Mouse (Mus musculus) stomach, embryonic 14.5 days (tissue): ENCODE data around the gene Myl12a. TPM values are rescaled to one million over a fixed set of nuclear protein-coding genes. Genes with fewer than 3 reads are reported as not detected.
A peak's percentile ranks its signal among the peaks of the same experiment; 100 is the strongest.

Experiments used
- ATAC-seq: fragments of 200-750 bp; cut with Nextera tagmentation; 2 replicates; pipeline ENCODE4 v1.8.0; 2017; ENCODE audit warnings: low read depth, moderate TSS enrichment; ENCODE audit not compliant: insufficient number of reproducible peaks, insufficient read depth, low FRiP score
- H3K27ac ChIP-seq: fragments of 300-500 bp; sonication (generic); 2 replicates; pipeline ENCODE4 v1.5.1; 2014; ENCODE audit warnings: mild to moderate bottlenecking, low read length, moderate library complexity, mixed read lengths
- H3K27me3 ChIP-seq: fragments of 300-500 bp; sonication (generic); 2 replicates; pipeline ENCODE4 v1.6.1; 2014; ENCODE audit warnings: low read length, control low read depth, mixed read lengths; ENCODE audit not compliant: control insufficient read depth, insufficient read depth
- H3K36me3 ChIP-seq: fragments of 300-500 bp; sonication (generic); 2 replicates; pipeline ENCODE4 v1.6.1; 2014; ENCODE audit warnings: mild to moderate bottlenecking, control low read depth, low read length, moderate library complexity, mixed read lengths; ENCODE audit not compliant: control insufficient read depth, insufficient read depth
- H3K4me1 ChIP-seq: fragments of 300-500 bp; sonication (generic); 2 replicates; pipeline ENCODE4 v1.6.1; 2014; ENCODE audit warnings: low read length, control low read depth, mixed read lengths; ENCODE audit not compliant: control insufficient read depth, insufficient read depth
- H3K4me2 ChIP-seq: fragments of 300-500 bp; sonication (generic); replicated peaks from 2 replicates; pipeline ENCODE4 v1.6.1; 2014; ENCODE audit warnings: low read depth, low read length, control low read depth
- H3K4me3 ChIP-seq: fragments of 300-500 bp; sonication (generic); 2 replicates; pipeline ENCODE4 v1.5.1; 2014; ENCODE audit warnings: low read depth, low read length, control low read depth
- H3K9ac ChIP-seq: fragments of 300-500 bp; sonication (generic); replicated peaks from 2 replicates; pipeline ENCODE4 v1.6.1; 2014; ENCODE audit warnings: low read depth, mild to moderate bottlenecking, control low read depth, low read length, moderate library complexity, mixed read lengths
- H3K9me3 ChIP-seq: fragments of 300-500 bp; sonication (generic); 2 replicates; pipeline ENCODE4 v1.6.1; 2016; ENCODE audit warnings: low read depth, low read length, control low read depth; ENCODE audit not compliant: control insufficient read depth
- WGBS: fragments of 180-500 bp; shearing (Covaris S2); extraction: QIAGEN DNeasy Blood & Tissue Kit; methylation state at CpG from one replicate; pipeline ENCODE4 v1.1.7; 2014; 5-methylcytosine and 5-hydroxymethylcytosine counted together
- polyA plus RNA-seq: library from polyadenylated mRNA; unstranded; fragments of >200 nt; fragmentation: Nextera tagmentation; extraction: Ambion mirVana; gene quantifications from 2 replicates; pipeline ENCODE4 v1.2.1, GENCODE M21; 2014

Myl12a gene
- 569 and 588 TPM in 2 replicates for polyA plus RNA-seq

DNA sequence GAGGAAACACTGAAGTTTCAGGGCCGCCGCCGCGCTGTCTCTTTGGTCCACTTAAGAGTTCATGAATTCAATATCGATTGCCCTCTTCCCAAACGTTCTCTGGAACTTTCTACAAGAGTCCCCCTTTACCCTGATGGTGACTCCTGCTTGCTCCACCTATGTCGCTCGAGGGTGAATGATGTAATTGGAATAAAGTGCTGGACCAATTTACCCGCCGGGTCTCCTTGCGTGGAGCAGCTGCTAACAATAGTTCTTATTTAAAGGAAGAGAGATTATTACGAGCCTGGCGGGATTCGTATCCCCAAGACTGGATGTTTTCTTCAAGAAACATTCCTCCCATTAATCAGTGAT is at the start of gene Myl12a:
TSS of gene Myl12a (minus strand) at position 135 of the 351 bp plus-strand sequence.
- 3% methylated on average over 14 of the region's 14 CpGs for WGBS
- H3K4me3 ChIP-seq: peak within 1 kb of the TSS; percentile 60
- H3K27ac ChIP-seq: peak within 1 kb of the TSS; percentile 100
- H3K9me3 ChIP-seq: no peaks in the 10 kb centered on the region
- H3K27me3 ChIP-seq: no peaks in the 10 kb centered on the region
- peak within 1 kb of the TSS; percentile 74 for H3K4me2 ChIP-seq
- H3K9ac ChIP-seq: peak within 1 kb of the TSS; percentile 83
- ATAC-seq: peak; percentile 37; the same call in 1 of the 2 replicates
- peaks cover 3% of the 10 kb centered on the region; the same call in 1 of the 2 replicates for H3K36me3 ChIP-seq
- H3K4me1 ChIP-seq: peaks cover 27% of the 10 kb centered on the region

DNA sequence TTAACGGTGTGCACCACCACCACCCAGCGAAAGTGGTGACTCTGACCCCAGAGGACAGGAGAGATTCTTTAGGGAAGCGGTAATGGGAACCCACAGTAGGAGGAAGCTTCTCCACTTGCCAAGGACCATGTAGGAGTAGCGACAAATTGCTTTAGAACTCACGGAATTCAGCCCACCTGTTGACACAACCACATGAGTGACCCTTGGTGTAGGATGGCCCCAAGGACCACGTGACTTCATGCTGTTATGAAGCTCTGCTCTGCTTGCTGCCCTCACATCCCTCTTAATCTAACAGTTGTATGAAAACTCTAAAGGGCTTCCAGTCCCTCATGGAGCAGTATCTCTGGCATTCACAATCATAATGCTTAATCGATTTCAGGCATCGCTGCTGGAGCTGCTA is 46.6 kb upstream of the Myl12a start:
- Histone ChIP-seq H3K4me2 (no peak overlapping the region), H3K9me3 (no peaks in the 10 kb centered on the region), H3K4me1 (no peaks in the 10 kb centered on the region), H3K36me3 (no peaks in the 10 kb centered on the region), H3K27ac (no peak overlapping the region), H3K9ac (no peak overlapping the region), H3K4me3 (no peak overlapping the region), H3K27me3 (no peaks in the 10 kb centered on the region)
- WGBS: 89% methylated on average over 8 of the region's 8 CpGs
- no peak for ATAC-seq

DNA sequence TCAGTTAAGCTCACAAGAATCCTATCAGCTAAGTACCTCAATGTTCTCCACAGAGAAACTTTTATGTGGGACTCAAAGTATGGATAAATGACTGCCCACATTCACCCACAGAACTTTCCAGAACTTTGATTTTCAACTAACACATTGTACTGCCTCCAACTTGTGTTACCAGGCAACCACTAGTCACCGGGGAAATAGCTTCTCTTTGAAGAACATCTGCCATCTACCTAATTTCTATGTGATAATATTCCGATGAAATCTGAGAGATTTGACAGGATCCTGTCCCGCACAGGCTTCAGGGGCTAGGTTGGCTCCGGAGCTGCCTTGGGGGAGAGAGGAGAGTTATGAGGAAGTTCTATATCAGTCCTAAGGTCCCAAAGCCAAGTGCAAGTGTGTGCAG is 44.2 kb upstream of the Myl12a start:
- Histone ChIP-seq H3K27me3 (no peaks in the 10 kb centered on the region), H3K4me2 (no peak overlapping the region), H3K9me3 (no peaks in the 10 kb centered on the region), H3K4me3 (no peak overlapping the region), H3K4me1 (no peaks in the 10 kb centered on the region), H3K9ac (no peak overlapping the region), H3K36me3 (no peaks in the 10 kb centered on the region), H3K27ac (no peak overlapping the region)
- ATAC-seq: no peak
- 94% methylated on average over 4 of the region's 4 CpGs for WGBS

DNA sequence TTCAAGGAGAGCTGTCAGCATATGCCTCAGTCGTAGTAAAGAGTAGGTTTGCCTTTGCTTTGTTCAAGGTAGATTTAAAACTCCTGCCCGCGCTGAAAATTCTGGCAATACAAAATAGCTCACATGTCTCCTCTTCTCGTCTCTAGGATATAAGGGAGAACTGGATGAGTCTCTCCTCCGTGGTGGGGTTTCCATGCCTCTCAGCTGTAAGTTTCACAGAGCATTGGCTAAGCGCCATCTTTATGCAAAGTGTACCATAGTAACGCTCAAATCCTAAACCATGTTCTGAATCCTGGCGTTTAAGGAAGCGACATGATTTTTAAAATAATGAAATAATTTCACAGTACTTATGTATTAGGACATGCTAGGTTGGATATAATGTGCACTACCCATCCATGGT is 42.9 kb upstream of the Myl12a start:
- no peak overlapping the region for H3K9ac ChIP-seq
- H3K4me2 ChIP-seq: no peak overlapping the region
- no peaks in the 10 kb centered on the region for H3K36me3 ChIP-seq
- no peak for ATAC-seq
- no peaks in the 10 kb centered on the region for H3K9me3 ChIP-seq
- H3K27ac ChIP-seq: no peak overlapping the region
- 75% methylated on average over 9 of the region's 9 CpGs for WGBS
- no peak overlapping the region for H3K4me3 ChIP-seq
- H3K27me3 ChIP-seq: no peaks in the 10 kb centered on the region
- H3K4me1 ChIP-seq: no peaks in the 10 kb centered on the region

DNA sequence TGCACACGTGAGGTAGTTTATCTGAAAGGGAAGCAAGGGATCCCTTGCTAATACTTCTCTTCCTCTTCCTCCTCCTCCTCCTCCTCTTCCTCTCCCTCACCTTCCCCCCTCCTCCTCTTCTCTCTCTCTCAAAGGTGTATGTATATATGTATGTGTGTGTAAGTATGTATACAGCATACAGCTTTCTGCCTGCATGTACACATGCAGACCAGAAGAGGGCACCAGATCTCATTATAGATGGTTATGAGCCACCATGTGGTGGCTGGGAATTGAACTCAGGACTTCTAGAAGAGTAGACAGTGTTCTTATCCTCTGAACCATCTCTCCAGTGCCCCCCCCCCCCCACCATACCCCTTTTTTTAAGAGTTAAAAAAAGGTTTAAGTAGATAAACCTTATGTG is 40.0 kb upstream of the Myl12a start:
- H3K4me2 ChIP-seq: no peak overlapping the region
- H3K9ac ChIP-seq: no peak overlapping the region
- H3K27me3 ChIP-seq: no peaks in the 10 kb centered on the region
- no peaks in the 10 kb centered on the region for H3K36me3 ChIP-seq
- no peak overlapping the region for H3K27ac ChIP-seq
- ATAC-seq: no peak
- no peaks in the 10 kb centered on the region for H3K9me3 ChIP-seq
- no peaks in the 10 kb centered on the region for H3K4me1 ChIP-seq
- WGBS: 89% methylated on average over 1 of the region's 1 CpGs
- H3K4me3 ChIP-seq: no peak overlapping the region

DNA sequence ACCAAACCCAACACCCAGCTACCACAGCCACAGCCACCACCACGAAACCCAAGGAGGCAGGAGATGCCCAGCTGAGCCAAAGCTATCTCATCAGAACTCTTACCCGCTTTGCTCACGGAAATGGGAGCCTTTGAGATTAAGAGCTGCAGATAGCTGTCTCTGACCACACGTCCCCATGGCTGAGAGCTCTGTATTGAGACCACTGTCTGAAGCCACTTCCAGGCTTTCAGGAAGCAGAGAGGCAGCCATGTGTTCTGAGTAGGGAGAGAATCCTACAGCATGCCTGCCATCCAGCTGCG is 37.9 kb upstream of the Myl12a start:
- no peak for ATAC-seq
- no peaks in the 10 kb centered on the region for H3K4me1 ChIP-seq
- no peaks in the 10 kb centered on the region for H3K36me3 ChIP-seq
- WGBS: 72% methylated on average over 5 of the region's 5 CpGs
- no peak overlapping the region for H3K9ac ChIP-seq
- H3K27me3 ChIP-seq: no peaks in the 10 kb centered on the region
- H3K9me3 ChIP-seq: no peaks in the 10 kb centered on the region
- H3K27ac ChIP-seq: no peak overlapping the region
- H3K4me3 ChIP-seq: no peak overlapping the region
- H3K4me2 ChIP-seq: no peak overlapping the region

DNA sequence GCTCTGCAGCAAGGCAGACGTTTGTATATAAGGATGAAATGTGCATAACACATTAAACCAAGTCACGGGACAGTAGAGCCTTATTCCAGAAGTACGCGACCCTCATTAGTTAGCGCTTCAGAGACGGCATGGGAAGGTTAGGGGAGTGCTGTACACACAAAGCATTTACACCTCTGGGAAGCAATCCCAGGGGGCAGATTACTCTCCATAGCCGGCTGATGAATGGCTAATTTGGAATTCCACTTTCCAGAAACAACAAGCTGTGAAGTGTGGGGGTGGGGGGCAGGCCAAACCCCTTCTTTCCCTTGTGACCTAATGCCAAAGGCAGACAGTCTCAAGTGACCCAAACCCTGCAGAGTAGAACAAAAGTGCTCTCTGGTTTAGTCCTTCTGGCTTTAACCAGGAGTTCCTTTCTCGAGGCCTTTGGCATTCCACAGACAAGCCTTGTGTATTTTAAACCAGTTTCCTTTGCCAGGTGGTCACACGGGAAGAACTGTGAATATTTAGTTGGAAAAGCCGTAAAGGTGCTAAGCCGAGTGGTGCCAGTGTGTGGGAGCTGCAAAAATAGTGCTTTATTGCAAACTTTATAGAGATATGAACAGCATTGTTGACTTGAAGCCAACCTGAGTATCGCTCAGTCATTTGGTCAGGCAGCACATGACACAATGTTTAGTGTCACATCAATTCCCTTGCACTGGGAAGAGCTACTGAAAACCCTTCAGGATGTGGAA is 37.3 kb upstream of the Myl12a start:
- Histone ChIP-seq H3K27me3 (no peaks in the 10 kb centered on the region), H3K9me3 (no peaks in the 10 kb centered on the region), H3K4me2 (no peak overlapping the region), H3K4me1 (no peaks in the 10 kb centered on the region), H3K36me3 (no peaks in the 10 kb centered on the region), H3K9ac (no peak overlapping the region), H3K27ac (no peak overlapping the region), H3K4me3 (no peak overlapping the region)
- 38% methylated on average over 12 of the region's 12 CpGs for WGBS
- ATAC-seq: no peak

DNA sequence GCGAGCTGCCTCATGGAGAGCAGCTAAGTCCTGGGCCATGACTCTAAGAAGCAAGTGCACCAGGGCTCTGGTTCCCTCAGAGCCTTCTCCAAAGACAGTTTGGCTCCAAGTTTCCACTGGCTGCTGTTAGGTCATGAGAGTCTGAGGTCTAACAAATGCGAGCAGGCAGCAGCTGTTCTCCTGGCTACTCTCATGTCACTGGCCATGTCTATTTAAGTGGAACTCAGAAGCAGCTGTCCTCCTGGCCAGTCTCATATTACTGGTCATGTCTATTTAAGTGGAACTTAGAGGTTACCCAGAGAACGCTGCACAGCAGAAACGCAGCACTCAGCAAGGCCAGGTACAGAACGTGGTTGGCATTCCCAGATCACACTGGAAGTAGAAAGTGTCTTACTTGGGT is 36.1 kb upstream of the Myl12a start:
- H3K4me1 ChIP-seq: no peaks in the 10 kb centered on the region
- no peak overlapping the region for H3K27ac ChIP-seq
- no peaks in the 10 kb centered on the region for H3K36me3 ChIP-seq
- 72% methylated on average over 5 of the region's 5 CpGs for WGBS
- no peaks in the 10 kb centered on the region for H3K9me3 ChIP-seq
- no peak overlapping the region for H3K4me3 ChIP-seq
- H3K27me3 ChIP-seq: no peaks in the 10 kb centered on the region
- no peak for ATAC-seq
- no peak overlapping the region for H3K9ac ChIP-seq
- no peak overlapping the region for H3K4me2 ChIP-seq

DNA sequence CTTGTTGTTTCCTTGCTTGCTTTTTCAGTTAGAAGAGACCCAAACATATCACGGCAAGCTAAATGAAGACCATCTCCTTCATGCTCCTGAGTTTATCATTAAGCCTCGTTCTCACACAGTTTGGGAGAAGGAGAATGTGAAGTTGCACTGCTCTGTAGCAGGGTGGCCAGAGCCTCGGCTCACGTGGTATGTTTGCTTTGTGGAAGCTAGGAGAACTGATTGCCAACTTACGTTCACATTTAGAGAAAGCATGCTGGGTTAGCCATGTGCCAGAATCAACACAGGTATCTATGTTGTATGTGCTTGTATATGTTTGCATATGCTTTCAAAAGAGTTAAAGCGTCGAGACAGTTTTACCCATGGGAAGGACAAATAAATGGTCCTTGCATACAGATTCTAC is 34.5 kb upstream of the Myl12a start:
- no peaks in the 10 kb centered on the region for H3K4me1 ChIP-seq
- no peaks in the 10 kb centered on the region for H3K36me3 ChIP-seq
- no peak overlapping the region for H3K4me2 ChIP-seq
- no peak for ATAC-seq
- H3K27me3 ChIP-seq: no peaks in the 10 kb centered on the region
- H3K9me3 ChIP-seq: no peaks in the 10 kb centered on the region
- no peak overlapping the region for H3K4me3 ChIP-seq
- 73% methylated on average over 7 of the region's 7 CpGs for WGBS
- H3K9ac ChIP-seq: no peak overlapping the region
- no peak overlapping the region for H3K27ac ChIP-seq
